ENCODE assay signal across 26 mouse cellular contexts in genomic region chr16:10474956-10475355, GRCm38 (mm10). TPM values are rescaled to one million over a fixed set of nuclear protein-coding genes. Genes with fewer than 3 reads are reported as not detected.
DNase-seq lines count a peak whose midpoint lies in the region; ATAC-seq and TF ChIP-seq lines count a peak whose summit lies in the region.
"Had no signal": no experiment of that assay in that cellular context is flagged by ENCODE, and none has a peak within 500 bp of the region (broad histone marks: within the 10 kb centered on the region; RNA-seq: fewer than 3 reads in every experiment).

No protein-coding gene starts in this region.

- H3K4me2 ChIP-seq in lung, embryonic 16.5 days (ENCODE audit: low read depth, low read length) = no peak overlapping the region
- H3K4me2 ChIP-seq: embryonic facial prominence, embryonic 12.5 days; embryonic facial prominence, embryonic 15.5 days; forebrain, embryonic 12.5 days; forebrain, embryonic 15.5 days; heart, embryonic 11.5 days; hindbrain, embryonic 13.5 days had no signal

- 57% methylated on average over 3 of the region's 3 CpGs for WGBS in lung, adult 2 months
- WGBS in lung, embryonic 16.5 days = 31% methylated on average over 3 of the region's 3 CpGs

- peak; percentile 68 to 77 for DNase-seq in lung, adult 18-20 months
- DNase-seq in lung, adult 2 months = no peak
- peak; percentile 40 for DNase-seq in lung, postnatal 10 days
- DNase-seq in lung, postnatal 4 days = peak; percentile 40 to 63
- no peak for DNase-seq in embryo, embryonic 9.5 days (ENCODE audit: extremely low spot score)
- DNase-seq in kidney, adult 11 months = no peak
- DNase-seq: adrenal gland, postnatal 10 days; adrenal gland, postnatal 36 days; cerebellum, adult 18-20 months; cerebellum, adult 9-10 months; cerebellum, postnatal 14 days; gastrocnemius, postnatal 10 days; gastrocnemius, postnatal 36 days; heart, postnatal 36 days had no signal

- no peaks in the 10 kb centered on the region for H3K27me3 ChIP-seq in lung, embryonic 16.5 days (ENCODE audit: control insufficient read depth, insufficient read depth, low read depth, low read length)
- H3K27me3 ChIP-seq: embryonic facial prominence, embryonic 12.5 days; embryonic facial prominence, embryonic 15.5 days; forebrain, embryonic 15.5 days; hindbrain, embryonic 13.5 days had no signal

- TF ChIP-seq CTCF in lung, adult 2 months (IDR thresholded peaks at IDR 0.05; ENCODE audit: insufficient read depth, low read length) = no peak

- H3K4me3 ChIP-seq in lung, adult 2 months (replicated peaks; ENCODE audit: extremely low read depth, low read depth, low read length) = no peak overlapping the region
- no peak overlapping the region for H3K4me3 ChIP-seq in lung, embryonic 16.5 days (ENCODE audit: low read length)
- H3K4me3 ChIP-seq: embryonic facial prominence, embryonic 12.5 days; embryonic facial prominence, embryonic 15.5 days; forebrain, embryonic 12.5 days; forebrain, embryonic 15.5 days; hindbrain, embryonic 10.5 days; hindbrain, embryonic 13.5 days had no signal

- H3K4me1 ChIP-seq in lung, adult 2 months (ENCODE audit: control insufficient read depth, insufficient read depth, low read length) = peaks cover 5% of the 10 kb centered on the region
- H3K4me1 ChIP-seq in lung, embryonic 16.5 days (replicated peaks; ENCODE audit: control insufficient read depth, insufficient read depth, low read length) = peaks cover 4% of the 10 kb centered on the region; the same call in 1 of the 2 replicates
- H3K4me1 ChIP-seq: embryonic facial prominence, embryonic 12.5 days; embryonic facial prominence, embryonic 15.5 days; forebrain, embryonic 12.5 days; forebrain, embryonic 15.5 days; hindbrain, embryonic 10.5 days; hindbrain, embryonic 13.5 days had no signal

- H3K9me3 ChIP-seq in lung, embryonic 16.5 days (ENCODE audit: control insufficient read depth, low read length) = no peaks in the 10 kb centered on the region
- H3K9me3 ChIP-seq: embryonic facial prominence, embryonic 12.5 days; embryonic facial prominence, embryonic 15.5 days; forebrain, embryonic 12.5 days; forebrain, embryonic 15.5 days; hindbrain, embryonic 10.5 days; hindbrain, embryonic 13.5 days had no signal

- H3K9ac ChIP-seq in lung, embryonic 16.5 days (ENCODE audit: low read length) = no peak overlapping the region
- H3K9ac ChIP-seq: embryonic facial prominence, embryonic 12.5 days; embryonic facial prominence, embryonic 15.5 days; forebrain, embryonic 12.5 days; forebrain, embryonic 15.5 days; hindbrain, embryonic 13.5 days had no signal

- ATAC-seq in lung, embryonic 16.5 days (ENCODE audit: low read depth) = peak; percentile 90
- ATAC-seq: activated CD4-positive, CD25-positive, alpha-beta regulatory T cell, adult 4 months; CD4-positive, CD25-positive, alpha-beta regulatory T cell, adult 4 months; forebrain, embryonic 15.5 days; hindbrain, embryonic 16.5 days had no signal

- no peaks in the 10 kb centered on the region for H3K36me3 ChIP-seq in lung, embryonic 16.5 days (ENCODE audit: control insufficient read depth, insufficient read depth, low read length)
- H3K36me3 ChIP-seq: embryonic facial prominence, embryonic 12.5 days; embryonic facial prominence, embryonic 15.5 days; forebrain, embryonic 12.5 days; forebrain, embryonic 15.5 days; hindbrain, embryonic 10.5 days; hindbrain, embryonic 13.5 days had no signal

- no peak for TF ChIP-seq POLR2A in lung, adult 2 months (IDR thresholded peaks at IDR 0.05; ENCODE audit: borderline replicate concordance, extremely low read depth, low read depth, low read length)

- peak overlapping the region; percentile 79 for H3K27ac ChIP-seq in lung, embryonic 16.5 days (ENCODE audit: low read length)
- H3K27ac ChIP-seq: embryonic facial prominence, embryonic 12.5 days; embryonic facial prominence, embryonic 15.5 days; forebrain, embryonic 12.5 days; forebrain, embryonic 15.5 days; hindbrain, embryonic 10.5 days; hindbrain, embryonic 13.5 days had no signal

RNA-seq across cellular contexts. Expression of gene Ciita, which starts 4.9 kb away (rescaled TPM):
- 13.2 and 13.3 TPM in 2 replicates for polyA plus RNA-seq in lung, adult 2 months (2012; rRNA removed)
- polyA plus RNA-seq in lung, embryonic 16.5 days (2015; fragmentation: Nextera tagmentation; extraction: Ambion mirVana) = 0.92 and 1.4 TPM in 2 replicates
- polyA plus RNA-seq: C2C12 had no signal

RNA-seq across cellular contexts. Expression of gene Tvp23a, which starts 27.8 kb away (rescaled TPM):
- 0.63 and 1.2 TPM in 2 replicates for polyA plus RNA-seq in lung, adult 2 months (2012; rRNA removed)
- 7.8 and 8.1 TPM in 2 replicates for polyA plus RNA-seq in lung, embryonic 16.5 days (2015; fragmentation: Nextera tagmentation; extraction: Ambion mirVana)

Comparison
In these comparisons a context has a peak if more than half of its experiments do, and no peak if none do; other contexts are left out.
1. DNase-seq: peak in lung, adult 18-20 months (2 of 2), lung, postnatal 10 days (single experiment) and lung, postnatal 4 days (2 of 2); none in lung, adult 2 months (single experiment), embryo, embryonic 9.5 days (single experiment) and kidney, adult 11 months (single experiment).